Mouse (Mus musculus) CH12.LX (cell line): ENCODE data around the gene Ehmt1.
A peak's percentile ranks its signal among the peaks of the same experiment; 100 is the strongest.

Experiments
- CTCF ChIP-seq, 2 experiments: IDR thresholded peaks in 1 of 2; conservative IDR thresholded peaks in 1 of 2; 2 replicates each; pipeline ENCODE4 v1.5.1; 2011 to 2012; ENCODE audit warnings: low read depth in 2 of 2, low read length in 2 of 2, improper control_type of control experiment in 1 of 2, inconsistent platforms in 1 of 2, mild to moderate bottlenecking in 1 of 2, moderate library complexity in 1 of 2
- E2F4 ChIP-seq: IDR thresholded peaks from 2 replicates; pipeline ENCODE4 v1.6.1; 2011; ENCODE audit warnings: low read depth, low read length, improper control_type of control experiment; ENCODE audit not compliant: insufficient replicate concordance
- HCFC1 ChIP-seq: IDR thresholded peaks from 2 replicates; pipeline ENCODE4 v1.6.1; 2012; ENCODE audit warnings: low read depth, mild to moderate bottlenecking, inconsistent platforms, low read length, improper control_type of control experiment
- NRF1 ChIP-seq: IDR thresholded peaks from 2 replicates; pipeline ENCODE4 v1.6.1; 2014; ENCODE audit warnings: low read depth, mild to moderate bottlenecking, inconsistent platforms, low read length, improper control_type of control experiment, moderate library complexity

DNA sequence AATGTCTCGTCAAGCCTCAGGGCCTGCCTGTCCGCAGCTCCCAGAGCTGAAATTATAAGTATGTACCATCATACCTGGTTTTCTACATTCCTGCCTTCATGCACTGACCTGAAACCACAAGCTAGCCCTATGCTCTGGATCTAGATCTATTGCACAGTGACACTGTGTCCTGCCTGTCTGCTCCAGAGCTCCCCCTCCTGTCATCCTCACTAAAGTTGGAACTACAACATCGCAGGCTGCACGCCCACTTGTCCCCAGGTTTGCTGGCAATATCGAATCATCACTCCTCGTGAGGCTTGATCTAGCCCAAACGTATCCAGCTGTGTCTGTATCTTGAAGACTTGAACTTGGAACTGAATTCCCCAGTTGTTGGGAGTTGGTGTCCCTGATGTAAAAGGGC, 144.6 kb downstream of the Ehmt1 start:
- no peak for TF ChIP-seq NRF1
- peak in 1 of 2 experiments; percentile 51; a peak in 2 of 4 replicates for TF ChIP-seq CTCF (conservative IDR thresholded peaks at IDR 0.05 in 1 of 2, IDR thresholded peaks at IDR 0.05 in 1 of 2; ENCODE audit: low read depth in 2 of 2, low read length in 2 of 2)
- no peak for TF ChIP-seq HCFC1
- no peak for TF ChIP-seq E2F4
